Mouse (Mus musculus) T-helper 1 cell (primary cell): ENCODE data around the gene Hjurp.

Experiments
- in situ Hi-C: fragments of 300-600 bp; cut with MboI, MseI; formaldehyde crosslinking; loops from one replicate; pipeline ENCODE4 v1.15.1; 2025; ENCODE audit warnings: high pct_unique_total_duplicates

Hjurp gene

DNA sequence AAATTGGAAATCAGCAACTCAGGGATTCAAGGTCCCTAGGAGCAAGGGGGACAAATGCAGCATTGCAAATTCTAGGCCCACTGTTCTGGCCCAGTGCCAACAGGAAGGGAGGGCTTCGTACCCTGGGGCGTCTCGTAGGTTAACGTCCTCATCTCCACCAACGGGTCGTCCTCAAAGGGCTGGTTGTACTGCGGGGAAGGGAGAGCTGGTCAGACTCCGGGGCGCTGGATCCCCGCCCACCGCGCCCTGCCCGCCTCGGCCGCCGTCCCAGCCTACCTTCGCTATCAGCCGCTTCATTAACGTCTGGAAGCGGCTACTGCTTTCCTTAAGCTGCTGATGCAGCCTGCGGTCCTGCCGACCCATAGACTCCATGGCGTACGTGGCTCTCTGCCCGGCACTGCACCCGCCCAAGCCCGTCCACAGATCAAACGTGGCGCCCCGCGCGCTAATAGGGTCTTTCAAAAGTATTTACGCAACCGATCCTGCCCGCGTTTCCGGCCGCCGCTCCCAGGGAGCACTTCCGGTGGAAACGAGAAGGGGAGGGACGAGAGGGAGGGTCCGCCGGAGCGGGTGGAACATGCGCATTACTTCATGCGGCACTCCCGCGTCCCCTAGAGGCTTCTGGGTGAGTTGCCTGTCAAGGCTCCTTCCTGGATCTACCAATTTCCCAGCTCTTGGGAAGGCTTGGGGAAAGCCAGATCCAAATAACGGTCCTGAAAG, at the start of gene Hjurp, which contains the start of gene Trpm8:
Gene Hjurp (minus strand): TSS at position 536 of the 720 bp plus-strand sequence.
Gene Trpm8 (plus strand): TSS at position 564 of the 720 bp plus-strand sequence.
- in situ Hi-C loops: no loop called here

DNA sequence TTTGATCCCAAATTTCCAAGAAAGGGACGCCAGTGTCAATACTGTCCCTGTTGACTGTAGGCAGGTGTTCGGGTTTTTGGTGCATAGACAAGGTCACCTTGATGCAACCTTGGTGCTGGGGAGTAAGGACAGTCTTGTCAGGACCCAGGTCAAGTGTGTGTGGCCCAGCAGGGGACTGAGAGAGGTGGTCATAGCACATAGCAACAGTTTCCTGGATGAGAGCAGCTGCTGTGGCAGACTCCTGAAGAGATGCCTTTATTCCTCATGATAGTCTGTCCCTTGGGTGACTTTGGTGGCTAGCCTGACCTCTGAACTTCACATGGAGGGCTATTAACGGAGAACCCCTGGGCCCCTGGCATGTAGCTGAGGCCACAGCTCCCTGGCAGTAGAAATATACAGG, 45.7 kb upstream of the Hjurp start:
- in situ Hi-C loops: no loop called here

DNA sequence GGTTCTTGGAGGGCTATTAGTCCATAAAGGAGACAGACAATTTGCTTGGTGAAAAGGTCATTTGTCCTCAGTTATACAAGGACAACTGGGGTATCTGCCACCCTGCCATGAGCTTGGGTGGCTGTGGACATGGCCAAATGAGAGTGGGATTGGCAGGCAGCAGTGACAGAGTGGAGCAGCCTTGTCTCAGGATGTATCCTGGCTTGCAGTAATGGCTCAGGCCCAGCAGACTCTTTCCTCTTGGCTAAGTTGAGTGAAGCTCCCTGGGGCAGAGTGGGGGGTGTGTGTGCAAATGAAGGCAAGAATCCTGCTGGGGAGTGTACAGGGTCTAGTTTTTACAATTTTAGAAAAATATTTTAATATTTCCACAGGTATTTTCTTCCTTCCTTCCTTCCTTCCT, 44.7 kb upstream of the Hjurp start:
- in situ Hi-C loops: no loop called here

DNA sequence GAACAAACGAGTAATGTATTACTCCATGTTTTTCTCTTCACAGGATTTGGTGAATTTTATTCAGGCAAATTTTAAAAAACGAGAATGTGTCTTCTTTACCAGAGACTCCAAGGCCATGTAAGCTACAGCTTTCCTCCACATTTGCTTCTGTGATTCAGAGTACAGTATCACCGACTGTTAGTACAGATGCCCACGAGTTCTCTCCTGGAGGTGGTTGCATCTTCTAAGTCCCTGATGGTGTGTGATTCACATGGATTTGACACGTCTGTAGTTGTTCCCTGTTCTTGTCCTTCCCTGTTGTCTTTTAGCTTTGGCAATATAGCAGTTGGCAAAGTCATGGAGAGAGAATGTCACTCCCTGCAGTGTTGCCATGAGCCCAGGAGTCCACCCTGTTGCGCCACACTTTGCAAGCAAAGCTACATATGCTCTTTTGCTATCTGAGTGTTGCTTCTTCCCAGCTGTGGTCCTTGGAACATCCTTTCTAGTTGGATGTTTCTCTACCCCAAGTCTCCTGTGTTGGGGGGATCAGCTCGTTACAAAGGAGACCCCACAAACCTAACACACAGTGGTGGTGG, 43.5 kb upstream of the Hjurp start:
- in situ Hi-C loops: no loop called here

DNA sequence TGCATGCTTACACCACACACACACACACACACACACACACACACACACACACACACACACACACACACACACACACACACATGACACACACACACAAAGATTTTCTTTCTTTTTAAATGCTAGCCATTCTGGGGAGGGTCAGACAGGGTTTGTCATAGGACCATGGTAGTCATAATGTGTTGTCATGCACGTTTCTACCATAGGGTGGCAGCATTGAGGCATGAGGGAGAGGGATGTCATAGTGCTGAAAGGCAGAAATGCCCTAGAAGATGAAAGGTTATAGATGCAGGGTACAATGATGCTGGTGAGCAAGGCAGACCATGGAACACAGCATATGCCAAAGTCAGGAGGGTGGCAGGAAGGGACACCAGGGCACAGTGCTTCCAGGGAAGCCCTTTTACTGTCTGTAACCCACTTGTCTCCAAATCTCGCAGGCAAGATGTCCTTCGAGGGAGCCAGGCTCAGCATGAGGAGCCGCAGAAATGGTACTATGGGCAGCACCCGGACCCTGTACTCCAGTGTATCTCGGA, 41.2 kb upstream of the Hjurp start:
- in situ Hi-C loops: loop anchor here (5.0 kb wide), 2 partner anchors 216 to 601 kb away; partner anchors contain the start of gene Ugt1a6b

DNA sequence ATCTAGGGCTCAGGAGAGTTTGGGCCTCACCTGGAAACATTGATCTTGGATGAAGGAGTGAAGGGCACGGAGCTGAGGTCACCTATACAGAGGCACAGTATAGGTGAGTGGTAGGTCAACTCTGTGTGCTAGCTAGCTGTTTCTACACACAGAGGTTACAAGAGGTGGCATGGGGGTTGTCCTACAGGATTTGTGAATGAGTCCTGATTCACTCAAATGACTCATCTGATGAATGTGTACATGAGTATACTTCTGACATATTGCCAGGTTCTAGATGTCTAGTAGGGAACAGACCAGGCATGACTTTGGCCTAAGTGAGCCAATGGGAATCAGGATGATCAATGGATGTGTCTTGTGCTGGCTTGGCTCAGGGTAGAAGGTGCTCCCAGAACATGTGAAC, 39.8 kb upstream of the Hjurp start:
- in situ Hi-C loops: loop anchor here (5.0 kb wide), 2 partner anchors 215 to 600 kb away; partner anchors contain the start of gene Ugt1a6b

DNA sequence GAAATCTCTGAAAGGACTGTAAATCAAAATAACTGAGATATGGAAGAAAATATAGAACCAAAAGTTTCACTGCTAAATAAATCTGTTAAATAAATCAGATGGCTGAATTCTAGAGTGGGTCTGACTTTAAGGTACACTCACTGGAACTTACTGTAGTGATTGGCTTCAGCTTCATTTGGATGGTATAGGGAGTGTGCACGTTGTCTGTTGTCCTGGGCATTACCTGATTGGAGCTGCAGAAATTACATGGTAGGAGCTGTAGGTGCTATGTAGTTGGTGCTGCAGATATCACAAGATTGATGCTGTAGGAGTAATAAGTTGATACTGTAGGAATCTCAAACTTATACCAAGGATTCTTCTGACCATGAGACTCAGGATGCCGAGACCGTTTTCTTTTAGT, 32.9 kb upstream of the Hjurp start:
- in situ Hi-C loops: no loop called here

DNA sequence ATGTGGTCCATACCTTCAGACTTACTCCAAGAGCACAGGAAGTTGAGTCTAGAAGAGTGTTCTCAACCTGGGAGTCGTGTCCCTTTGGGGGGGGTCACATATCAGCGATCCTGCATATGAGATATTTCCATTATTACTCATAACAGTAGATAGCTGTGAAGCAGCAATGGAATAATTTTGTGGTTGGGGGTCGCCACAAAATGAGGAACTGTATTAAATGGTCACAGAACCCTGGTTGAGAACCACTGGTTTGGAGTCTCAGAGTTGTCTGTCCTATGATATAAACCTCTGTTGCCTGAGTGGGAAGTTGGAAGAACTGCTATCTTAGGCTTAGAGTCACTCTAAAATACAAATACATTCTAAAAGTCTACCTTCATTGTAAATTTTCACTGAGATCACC, 32.5 kb upstream of the Hjurp start:
- in situ Hi-C loops: no loop called here

DNA sequence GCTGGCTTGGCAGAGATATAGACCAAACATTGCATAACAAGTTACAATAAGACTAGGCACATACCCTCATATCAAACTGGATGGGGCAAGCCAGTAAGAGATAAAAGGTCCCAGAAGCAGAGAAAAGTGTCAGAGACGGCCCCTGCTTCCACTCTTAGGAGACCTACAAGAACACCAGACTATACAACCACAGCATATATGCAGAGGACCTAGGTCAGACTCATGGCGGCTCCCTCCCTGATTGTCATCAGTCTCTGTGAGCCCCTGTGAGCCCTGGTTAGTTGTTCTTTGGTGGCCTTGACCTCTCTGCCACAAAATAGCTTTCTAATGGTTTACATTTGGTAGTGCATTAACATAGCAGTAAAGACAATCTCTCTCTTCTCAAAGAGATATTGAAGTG, 31.6 kb upstream of the Hjurp start:
- in situ Hi-C loops: no loop called here

DNA sequence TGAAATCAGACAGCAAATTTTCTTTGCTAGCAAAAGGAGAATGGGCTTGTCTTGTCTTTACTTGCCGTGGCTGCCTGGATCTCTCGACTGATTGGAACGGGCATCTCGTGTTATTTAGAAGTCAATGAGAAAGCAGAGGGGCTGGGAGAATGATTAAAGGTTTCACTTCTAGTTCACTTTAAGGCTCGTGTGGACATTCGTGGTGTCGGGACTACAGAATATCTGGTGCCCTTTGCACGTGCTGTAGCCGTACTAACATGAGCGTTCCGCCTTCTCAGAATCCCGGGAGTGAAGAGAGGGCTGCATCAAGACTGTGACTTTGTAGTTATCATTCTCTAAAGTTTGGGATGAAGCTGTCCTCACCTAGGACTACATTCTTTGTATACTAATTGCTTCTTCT, 29.7 kb upstream of the Hjurp start:
- in situ Hi-C loops: no loop called here

DNA sequence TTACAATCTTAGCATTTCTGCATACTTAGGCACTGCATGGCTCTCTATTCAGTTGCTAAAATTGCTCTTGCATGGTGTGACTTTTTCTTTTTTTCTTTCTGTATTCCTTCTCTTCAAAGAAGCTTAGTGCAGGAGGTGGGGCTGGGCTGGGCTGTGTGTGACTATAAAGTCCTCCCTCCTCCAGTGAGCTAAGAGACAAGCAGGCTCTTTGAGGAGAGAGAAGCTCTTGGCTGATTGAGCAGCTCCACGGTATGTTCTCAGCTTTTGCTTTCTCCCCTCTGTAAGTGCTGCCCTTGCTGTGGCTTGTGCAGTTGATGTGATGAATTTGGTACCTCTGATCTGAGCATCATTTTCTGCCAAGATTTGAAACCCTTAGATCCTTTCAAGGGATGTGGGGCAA, 29.1 kb upstream of the Hjurp start:
- in situ Hi-C loops: no loop called here

DNA sequence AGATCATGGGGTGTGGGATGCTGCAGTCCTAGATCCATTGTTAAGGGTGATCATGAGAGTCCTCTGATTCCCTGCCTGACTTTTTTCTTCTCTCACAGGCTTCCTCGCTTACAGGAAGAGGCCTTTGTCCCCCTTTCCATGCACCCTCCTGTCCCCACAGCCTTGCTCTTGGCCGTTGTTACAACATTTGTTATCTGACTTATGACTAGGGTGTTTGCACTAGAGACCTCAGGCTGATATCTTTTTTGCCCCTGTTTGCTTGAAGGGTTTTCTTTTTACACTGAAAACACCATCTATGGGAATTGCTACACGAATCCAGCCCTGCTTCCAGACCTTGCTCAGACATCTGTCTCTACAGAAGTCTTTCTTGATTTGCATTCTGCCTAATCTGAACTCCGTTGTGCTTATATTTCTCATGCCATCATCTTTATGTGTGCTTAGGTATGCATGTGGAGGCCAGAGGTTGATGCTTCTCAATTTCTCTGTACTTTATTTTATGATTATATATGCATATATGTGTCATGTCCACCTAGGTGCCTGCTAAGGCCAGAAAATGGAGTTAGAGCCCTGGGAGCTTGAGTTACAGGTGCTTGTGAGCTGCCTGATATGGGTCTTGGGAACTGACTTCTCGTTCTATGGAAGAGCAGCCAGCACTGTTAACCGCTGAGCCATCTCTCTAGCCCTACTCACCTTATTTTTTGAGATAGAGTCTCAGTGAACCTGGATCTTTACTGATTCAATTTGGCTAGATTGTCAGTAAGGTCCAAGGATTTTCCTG, 27.8 kb upstream of the Hjurp start:
- in situ Hi-C loops: no loop called here

DNA sequence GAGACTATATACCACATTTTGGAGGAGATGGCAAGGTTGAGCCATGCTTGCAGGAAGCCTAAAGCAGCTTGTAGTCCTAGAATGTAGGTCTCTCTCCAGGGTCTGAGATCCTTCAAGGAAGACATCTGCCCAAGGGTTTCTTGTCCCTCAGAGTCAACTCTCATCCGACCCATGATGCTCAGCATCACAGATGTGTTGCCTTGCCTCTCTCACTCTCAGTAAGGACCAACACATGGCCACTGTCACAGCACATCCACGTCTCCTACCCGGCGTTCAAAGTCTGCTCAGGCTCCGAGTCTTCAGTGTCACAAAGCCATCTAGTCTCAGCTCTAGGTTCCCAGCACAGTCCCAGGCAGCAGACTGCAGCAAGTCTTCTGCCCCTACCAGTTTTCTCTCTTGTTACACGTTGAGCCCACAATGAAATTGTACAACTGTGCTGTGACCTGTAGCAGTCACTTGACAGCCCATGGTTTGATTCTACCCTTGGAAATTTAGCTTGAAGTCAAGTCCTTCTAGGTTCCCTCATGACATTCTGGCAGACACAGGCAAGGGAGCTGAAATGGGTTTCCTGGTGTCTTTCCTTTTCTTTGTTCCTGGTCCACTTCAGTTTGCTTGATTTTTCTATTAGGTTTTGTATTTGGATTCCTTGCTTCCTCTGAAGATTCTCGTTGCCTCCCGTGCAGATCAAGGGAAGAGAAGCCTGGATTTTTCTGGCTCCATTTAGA, 27.0 kb upstream of the Hjurp start:
- in situ Hi-C loops: no loop called here

DNA sequence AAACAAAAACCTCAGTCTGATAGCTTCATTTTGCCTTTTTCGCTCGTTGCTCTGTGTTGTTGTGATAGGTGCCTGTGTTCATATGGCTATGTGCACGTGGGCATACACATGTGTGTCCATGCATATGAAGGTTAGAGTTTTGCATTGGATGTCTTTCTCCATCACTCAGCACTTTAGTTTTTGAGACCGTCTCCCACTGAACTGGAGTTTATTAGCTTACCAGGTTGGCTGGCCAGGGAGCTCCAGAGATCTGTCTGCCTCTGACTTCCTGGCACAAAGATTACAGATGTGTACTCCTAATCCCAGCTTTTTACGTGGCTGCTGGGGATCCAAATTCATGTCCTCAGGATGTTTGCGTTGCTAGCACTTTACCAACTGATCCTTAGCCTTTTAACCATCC, 26.3 kb upstream of the Hjurp start:
- in situ Hi-C loops: no loop called here

DNA sequence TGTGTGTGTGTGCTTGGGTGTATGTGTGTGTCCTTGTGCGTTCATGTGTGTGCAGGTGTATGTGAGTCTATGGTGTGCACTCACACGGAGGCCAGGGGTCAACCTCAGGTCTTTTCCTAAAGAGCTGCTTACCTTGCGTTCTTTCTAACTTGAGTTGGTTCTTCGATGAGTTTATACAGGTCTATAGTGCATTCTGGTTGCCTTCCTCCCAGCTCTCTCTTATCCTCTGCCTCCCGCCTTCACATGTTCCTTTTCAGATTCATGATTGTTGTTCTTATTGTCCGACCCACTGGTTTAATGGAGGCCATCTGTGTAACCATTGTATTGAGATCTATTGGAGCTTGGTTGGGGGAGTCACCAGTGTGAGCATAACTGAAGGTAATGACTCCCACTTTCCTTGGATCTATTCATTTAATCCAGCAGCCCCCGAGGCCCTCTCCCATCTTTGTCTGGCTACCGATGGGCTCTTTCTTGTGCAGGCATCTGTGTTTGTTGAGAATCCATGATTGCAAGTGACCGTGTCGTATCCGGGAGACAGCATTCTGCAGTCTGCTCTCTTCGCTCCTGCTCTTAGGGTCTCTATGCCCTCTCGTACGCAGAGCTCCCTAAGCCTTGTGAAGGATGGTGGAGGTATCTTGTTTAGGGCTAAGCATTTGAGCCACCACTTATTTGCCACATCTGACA, 24.8 kb upstream of the Hjurp start:
- in situ Hi-C loops: no loop called here

DNA sequence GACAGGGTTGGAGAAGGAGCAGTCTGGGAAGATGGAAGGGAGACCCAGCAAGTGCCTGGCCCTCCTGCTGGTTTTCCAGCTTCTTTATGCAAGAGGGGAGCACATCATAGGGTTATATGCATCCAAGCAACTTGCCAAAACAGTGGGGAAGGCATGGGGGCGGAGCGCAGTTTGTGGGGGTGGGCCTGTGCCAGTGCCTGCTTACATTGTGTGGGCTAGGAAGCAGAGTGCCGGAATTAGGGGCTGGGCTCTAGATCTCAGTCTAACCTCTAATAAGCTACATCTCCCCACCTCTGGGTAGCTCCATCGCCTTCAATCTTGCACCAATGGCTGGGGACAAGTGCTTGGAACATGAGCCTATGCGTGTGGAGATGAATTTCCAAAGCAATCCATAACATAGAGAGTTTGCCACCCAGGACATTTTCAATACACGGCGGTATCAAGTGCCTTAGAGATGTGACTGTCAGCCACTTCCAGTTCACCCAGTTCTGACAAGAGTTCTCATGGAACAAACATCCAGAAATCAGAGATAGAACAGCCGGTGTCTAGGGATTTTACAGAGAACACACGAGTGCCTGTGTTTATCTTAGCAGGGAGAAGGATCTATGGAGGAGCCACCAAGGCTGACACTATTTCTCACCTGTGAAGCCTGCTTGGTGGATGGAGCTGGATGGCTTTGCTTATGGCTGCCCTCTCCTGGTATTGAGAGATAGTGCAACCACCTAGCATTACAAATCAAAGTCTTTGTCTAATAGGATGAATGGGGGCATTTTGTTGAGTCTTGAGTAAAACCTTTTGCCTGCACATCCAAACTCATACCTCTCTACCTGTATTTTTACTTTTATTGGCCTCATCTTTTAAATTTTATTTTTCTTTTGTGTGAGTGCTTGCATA, 23.9 kb upstream of the Hjurp start:
- in situ Hi-C loops: no loop called here

DNA sequence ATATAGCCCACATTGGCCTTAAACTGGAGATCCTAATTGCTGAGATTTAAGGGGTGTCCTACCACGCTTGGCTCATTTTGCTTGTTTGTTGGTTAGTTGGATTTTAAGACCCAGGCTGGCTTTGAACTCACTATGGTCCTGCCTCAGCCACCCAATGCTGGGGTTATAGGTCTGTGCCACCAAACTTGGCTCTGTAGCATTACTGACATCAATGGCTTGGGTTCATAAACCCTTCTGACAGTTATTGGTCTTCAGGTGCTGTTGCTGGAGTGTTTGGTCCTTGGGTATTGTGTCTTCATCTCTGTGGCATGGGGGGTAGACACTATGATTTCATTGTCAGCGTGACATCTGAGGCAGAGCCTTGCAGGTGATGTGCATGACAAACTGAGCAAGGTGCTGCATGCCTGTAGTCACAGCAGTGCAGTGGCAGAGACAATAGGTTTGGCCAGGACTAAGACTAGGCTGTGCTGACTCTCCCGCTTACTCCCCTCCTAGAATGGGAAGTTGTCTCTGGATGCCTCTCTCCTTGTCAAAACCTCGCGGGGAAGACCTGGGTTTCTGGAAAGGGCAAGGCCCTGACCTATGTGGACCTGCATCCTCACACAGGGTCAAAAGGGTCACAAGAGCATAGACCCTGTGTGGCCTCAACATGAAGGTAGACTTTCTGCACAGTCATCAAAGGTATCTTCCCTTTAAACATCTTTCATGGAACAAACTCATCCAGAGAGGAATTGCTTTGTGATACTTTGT, 23.0 kb upstream of the Hjurp start:
- in situ Hi-C loops: no loop called here

DNA sequence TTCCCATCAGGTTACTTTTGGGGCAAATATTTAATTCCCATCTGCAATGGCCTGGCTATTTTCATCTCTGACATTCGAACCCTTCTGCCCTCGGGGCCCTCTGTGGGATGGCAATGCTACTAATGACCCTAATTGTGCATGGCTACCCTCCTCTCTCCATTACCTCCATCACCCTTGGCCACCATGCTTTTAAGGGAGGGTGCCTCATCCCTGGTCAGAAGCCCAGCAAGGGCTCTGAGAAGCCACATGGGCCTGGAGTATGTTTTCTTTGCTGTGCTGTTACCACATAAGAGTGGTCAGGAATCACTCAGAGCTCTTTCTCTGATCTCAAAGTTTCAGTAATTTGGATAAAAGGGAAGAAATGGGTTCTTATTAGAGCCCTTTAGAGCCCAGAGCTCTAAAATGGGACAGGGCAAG, 22.1 kb upstream of the Hjurp start:
- in situ Hi-C loops: no loop called here
